Mouse (Mus musculus) myocyte (in vitro differentiated cells): ENCODE measurements around the gene Rabl2.

Source experiments
- CEBPB ChIP-seq: IDR thresholded peaks from 2 replicates; pipeline ENCODE4 v1.6.1; 2011; ENCODE audit warnings: mild to moderate bottlenecking, moderate library complexity; ENCODE audit not compliant: poor library complexity, insufficient read depth, severe bottlenecking
- E2F4 ChIP-seq: IDR thresholded peaks from one replicate; pipeline ENCODE4 v1.6.1; 2011; ENCODE audit warnings: mild to moderate bottlenecking, control low read depth, moderate library complexity; ENCODE audit not compliant: insufficient read depth
- MAX ChIP-seq: IDR thresholded peaks from one replicate; pipeline ENCODE4 v1.6.1; 2011; ENCODE audit warnings: low read depth, mild to moderate bottlenecking, control low read depth
- MYOG ChIP-seq, 3 experiments: IDR thresholded peaks; one replicate each; pipeline ENCODE4 v1.6.1; 2011; ENCODE audit warnings: control low read depth in 2 of 3, low read depth in 2 of 3, mild to moderate bottlenecking in 2 of 3; ENCODE audit not compliant: insufficient read length in 2 of 3, control insufficient read depth in 1 of 3, insufficient read depth in 1 of 3
- POLR2A ChIP-seq: IDR thresholded peaks from one replicate; pipeline ENCODE4 v1.6.1; 2011; ENCODE audit warnings: low read depth, mild to moderate bottlenecking, control low read depth, moderate library complexity; ENCODE audit not compliant: insufficient read length
- TCF12 ChIP-seq: IDR thresholded peaks from one replicate; pipeline ENCODE4 v1.6.1; 2011; ENCODE audit warnings: mild to moderate bottlenecking, control low read depth; ENCODE audit not compliant: poor library complexity, insufficient read depth, severe bottlenecking

- TF ChIP-seq MAX (no peak), E2F4 (no peak), MYOG (IDR thresholded peaks at IDR 0.05; ENCODE audit: control insufficient read depth in 1 of 3, insufficient read depth in 1 of 3, insufficient read length in 2 of 3, low read depth in 2 of 3) (no peak), POLR2A (no peak), TCF12 (no peak), CEBPB (no peak)
These were observed 43.7 kb downstream of the Rabl2 start for GRCm38 (mm10) chr15:89547824-89548601.
